Mouse (Mus musculus) forebrain, embryonic 16.5 days (tissue): Measurements from ENCODE around the gene Vdr. TPM values are rescaled to one million over a fixed set of nuclear protein-coding genes. Genes with fewer than 3 reads are reported as not detected.

Experiments used
- ATAC-seq: fragments of 200-750 bp; cut with Nextera tagmentation; 2 replicates; pipeline ENCODE4 v1.8.0; 2017; ENCODE audit warnings: mild to moderate bottlenecking, moderate library complexity
- H3K27ac ChIP-seq: fragments of 300-500 bp; sonication (generic); 2 replicates; pipeline ENCODE4 v1.5.1; 2014; ENCODE audit warnings: low read length, control low read depth
- H3K27me3 ChIP-seq: fragments of 300-500 bp; sonication (generic); replicated peaks from 2 replicates; pipeline ENCODE4 v1.6.1; 2014; ENCODE audit warnings: low read length; ENCODE audit not compliant: control insufficient read depth, insufficient read depth
- H3K36me3 ChIP-seq: fragments of 300-500 bp; sonication (generic); 2 replicates; pipeline ENCODE4 v1.6.1; 2014; ENCODE audit not compliant: control insufficient read depth, insufficient read depth
- H3K4me1 ChIP-seq: fragments of 300-500 bp; sonication (generic); replicated peaks from 2 replicates; pipeline ENCODE4 v1.6.1; 2014; ENCODE audit warnings: low read length; ENCODE audit not compliant: control insufficient read depth, insufficient read depth
- H3K4me2 ChIP-seq: fragments of 300-500 bp; sonication (generic); 2 replicates; pipeline ENCODE4 v1.6.1; 2014; ENCODE audit warnings: mild to moderate bottlenecking, low read length, control low read depth
- H3K4me3 ChIP-seq: fragments of 300-500 bp; sonication (generic); replicated peaks from 2 replicates; pipeline ENCODE4 v1.5.1; 2014; ENCODE audit warnings: mild to moderate bottlenecking, low read length, control low read depth
- H3K9ac ChIP-seq: fragments of 300-500 bp; sonication (generic); replicated peaks from 2 replicates; pipeline ENCODE4 v1.6.1; 2014; ENCODE audit warnings: low read depth, low read length, control low read depth
- H3K9me3 ChIP-seq: fragments of 300-500 bp; sonication (generic); 2 replicates; pipeline ENCODE4 v1.6.1; 2016; ENCODE audit warnings: low read length; ENCODE audit not compliant: control insufficient read depth
- WGBS: fragments of 180-500 bp; shearing (Covaris S2); extraction: QIAGEN DNeasy Blood & Tissue Kit; methylation state at CpG from one replicate; pipeline ENCODE4 v1.1.7; 2014; 5-methylcytosine and 5-hydroxymethylcytosine counted together
- polyA plus RNA-seq: library from polyadenylated mRNA; unstranded; fragments of >200 nt; fragmentation: Nextera tagmentation; extraction: Ambion mirVana; gene quantifications from 2 replicates; pipeline ENCODE4 v1.2.1, GENCODE M21; 2015

Vdr gene
- polyA plus RNA-seq, 1 experiment from 2014 or later: not detected

DNA sequence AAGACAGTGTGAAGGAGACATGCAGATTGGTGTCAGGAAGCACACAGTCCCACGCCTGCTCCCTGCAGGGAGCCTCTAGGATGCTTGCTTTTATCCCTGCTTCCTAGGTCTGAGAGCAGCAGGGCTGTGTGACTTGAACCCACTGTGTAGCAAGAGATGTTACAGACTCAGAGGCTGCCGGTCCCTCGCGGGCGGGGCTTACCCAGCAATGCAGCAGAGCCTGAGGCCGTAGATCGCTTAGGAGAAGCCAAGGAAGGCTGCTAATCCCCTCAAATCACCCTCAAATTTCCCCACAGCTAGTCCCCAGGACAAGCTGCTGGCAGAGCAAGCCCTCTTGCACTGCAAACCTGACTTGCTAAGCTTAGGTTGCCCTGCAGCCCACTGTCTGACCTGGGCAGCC, 38.3 kb upstream of the Vdr start:
- no peak overlapping the region for H3K27ac ChIP-seq
- H3K36me3 ChIP-seq: no peaks in the 10 kb centered on the region
- no peak overlapping the region for H3K9ac ChIP-seq
- WGBS: 24% methylated on average over 7 of the region's 7 CpGs
- H3K9me3 ChIP-seq: no peaks in the 10 kb centered on the region
- ATAC-seq: no peak
- peaks cover 2% of the 10 kb centered on the region; the same call in 1 of the 2 replicates for H3K4me1 ChIP-seq
- H3K27me3 ChIP-seq: no peaks in the 10 kb centered on the region
- no peak overlapping the region for H3K4me2 ChIP-seq
- no peak overlapping the region for H3K4me3 ChIP-seq

DNA sequence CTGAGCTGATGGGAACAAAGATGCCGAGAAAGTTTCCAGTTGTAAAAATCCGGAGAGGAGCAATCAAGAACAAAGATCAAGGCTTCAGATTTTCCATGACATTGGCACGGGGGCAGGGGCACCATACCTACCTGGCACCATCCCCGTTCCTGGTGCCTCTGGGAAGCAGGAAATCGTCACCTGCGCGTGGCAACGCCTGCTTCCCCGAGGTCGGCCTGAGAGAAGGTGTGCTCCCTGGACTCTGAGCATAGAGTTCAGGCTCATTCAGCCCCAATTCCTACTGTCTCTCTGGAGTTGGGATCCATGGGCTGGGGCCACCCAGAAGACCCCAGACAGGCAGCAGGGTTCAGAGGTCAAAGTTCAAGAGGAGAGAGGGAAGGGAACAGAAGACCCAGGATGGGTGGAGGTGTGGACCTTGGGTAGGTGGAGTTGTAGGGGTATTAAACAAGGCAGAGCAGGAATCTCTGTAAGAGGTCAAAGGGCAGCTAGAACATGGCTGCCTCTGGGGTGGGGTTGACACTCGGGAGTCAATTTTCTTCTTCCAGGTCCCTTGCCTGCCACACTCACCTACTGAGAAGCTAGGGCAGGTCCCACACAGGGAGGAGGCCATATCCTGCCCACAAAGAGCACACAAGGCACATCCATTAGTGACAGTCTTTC, 35.4 kb upstream of the Vdr start:
- Histone ChIP-seq H3K4me3 (no peak overlapping the region), H3K27ac (no peak overlapping the region), H3K4me2 (no peak overlapping the region), H3K4me1 (no peaks in the 10 kb centered on the region), H3K36me3 (no peaks in the 10 kb centered on the region), H3K9me3 (no peaks in the 10 kb centered on the region), H3K27me3 (no peaks in the 10 kb centered on the region), H3K9ac (no peak overlapping the region)
- ATAC-seq: no peak
- 79% methylated on average over 11 of the region's 11 CpGs for WGBS

DNA sequence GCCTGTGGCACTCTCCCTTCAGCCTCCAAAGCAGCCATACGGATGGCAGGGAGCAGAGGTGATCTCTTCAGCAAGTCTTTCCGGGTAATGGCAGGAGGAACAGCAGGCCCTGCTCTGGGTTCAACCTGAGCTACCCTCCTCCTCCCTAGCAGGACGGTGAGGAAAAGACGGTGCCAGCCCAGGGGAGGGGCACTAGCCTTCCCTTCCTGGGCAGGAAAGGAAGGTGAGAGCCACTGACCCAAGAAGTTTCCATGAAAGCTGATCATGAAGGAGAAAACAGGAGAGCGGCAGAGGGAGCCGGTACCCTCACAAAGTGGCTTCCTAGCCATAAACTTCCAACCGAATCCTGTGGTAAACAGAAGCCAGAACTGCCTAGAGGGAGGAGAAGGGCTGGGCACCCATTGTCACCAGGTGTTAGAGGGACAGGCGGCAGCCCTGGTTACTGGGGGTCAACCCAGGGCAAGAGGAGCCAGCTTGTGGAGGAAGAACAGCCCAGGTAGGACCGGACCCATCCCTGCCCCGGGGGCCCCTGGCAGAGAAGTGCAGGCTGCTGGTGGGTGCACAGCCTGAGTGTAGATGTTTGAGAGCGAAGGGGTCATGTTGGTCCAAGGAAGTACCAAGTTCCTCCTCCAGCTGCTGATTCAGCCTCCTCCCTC, 34.6 kb upstream of the Vdr start:
- WGBS: 89% methylated on average over 11 of the region's 11 CpGs
- Histone ChIP-seq H3K27ac (no peak overlapping the region), H3K4me3 (no peak overlapping the region), H3K9ac (no peak overlapping the region), H3K9me3 (no peaks in the 10 kb centered on the region), H3K4me1 (no peaks in the 10 kb centered on the region), H3K36me3 (no peaks in the 10 kb centered on the region), H3K27me3 (no peaks in the 10 kb centered on the region), H3K4me2 (no peak overlapping the region)
- ATAC-seq: no peak

DNA sequence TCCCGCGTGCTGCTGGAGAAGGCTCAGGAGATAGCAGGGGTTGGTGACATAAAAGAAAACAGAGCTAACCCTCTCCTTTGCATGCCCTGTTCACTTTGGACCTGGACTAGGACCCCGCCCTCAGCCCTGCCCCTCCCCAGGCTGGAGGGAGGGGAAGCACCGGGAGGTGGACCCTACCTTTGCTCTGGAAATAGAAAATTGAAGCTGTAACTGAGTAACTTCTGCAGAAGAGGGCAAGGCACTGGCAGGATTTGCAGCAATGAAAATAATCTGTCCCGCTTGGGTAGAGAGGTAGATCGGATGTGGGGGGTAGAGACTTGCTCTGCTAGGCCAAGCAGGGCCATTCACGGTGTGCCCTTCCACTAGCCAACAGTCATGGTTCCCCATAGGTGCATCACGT, 32.9 kb upstream of the Vdr start:
- WGBS: 92% methylated on average over 8 of the region's 8 CpGs
- no peaks in the 10 kb centered on the region for H3K9me3 ChIP-seq
- H3K27ac ChIP-seq: no peak overlapping the region
- no peaks in the 10 kb centered on the region for H3K27me3 ChIP-seq
- no peak overlapping the region for H3K9ac ChIP-seq
- H3K4me2 ChIP-seq: no peak overlapping the region
- no peaks in the 10 kb centered on the region for H3K4me1 ChIP-seq
- no peaks in the 10 kb centered on the region for H3K36me3 ChIP-seq
- no peak overlapping the region for H3K4me3 ChIP-seq
- no peak for ATAC-seq

DNA sequence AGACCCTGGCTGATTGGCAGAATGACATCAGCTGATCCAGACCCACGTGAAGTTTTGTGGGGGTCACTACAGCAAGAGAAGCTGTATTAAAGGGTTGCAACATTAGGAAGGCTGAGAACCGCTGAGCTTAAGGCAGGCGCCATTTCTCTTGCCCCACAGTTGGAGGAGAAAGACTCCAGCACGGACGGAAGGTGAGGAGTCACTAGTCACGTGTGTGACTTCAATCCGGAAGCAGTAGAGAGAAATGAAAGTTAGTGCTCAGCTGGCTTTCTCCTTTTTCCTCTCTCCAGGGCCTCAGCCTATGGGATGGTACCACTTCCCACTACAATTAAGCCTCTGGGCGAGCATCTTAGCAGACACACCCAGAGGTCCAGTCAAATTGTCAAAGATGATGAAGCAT, 32.1 kb upstream of the Vdr start:
- no peak overlapping the region for H3K9ac ChIP-seq
- ATAC-seq: no peak
- no peaks in the 10 kb centered on the region for H3K9me3 ChIP-seq
- WGBS: 88% methylated on average over 8 of the region's 8 CpGs
- H3K4me1 ChIP-seq: no peaks in the 10 kb centered on the region
- no peaks in the 10 kb centered on the region for H3K27me3 ChIP-seq
- H3K36me3 ChIP-seq: no peaks in the 10 kb centered on the region
- no peak overlapping the region for H3K4me3 ChIP-seq
- H3K27ac ChIP-seq: no peak overlapping the region
- no peak overlapping the region for H3K4me2 ChIP-seq

DNA sequence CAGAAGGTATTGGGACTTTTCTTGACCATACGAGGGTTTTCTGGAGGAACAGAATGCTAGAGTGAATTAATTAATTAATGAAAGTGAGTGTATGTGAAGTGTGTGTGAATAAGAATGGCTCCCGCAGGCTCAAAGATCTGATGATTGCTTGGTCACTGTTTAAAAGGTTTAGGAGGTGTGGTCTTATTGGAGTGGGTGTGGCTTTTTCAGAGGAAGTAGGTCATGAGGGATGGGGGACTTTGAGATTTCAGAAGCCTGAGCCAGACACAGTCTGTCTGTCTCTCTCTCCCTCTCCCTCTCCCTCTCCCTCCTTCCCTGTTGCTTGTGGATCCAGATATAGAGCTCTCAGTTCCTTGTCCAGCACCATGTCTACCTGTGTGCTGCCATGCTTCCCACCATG, 30.9 kb upstream of the Vdr start:
- Histone ChIP-seq H3K36me3 (no peaks in the 10 kb centered on the region), H3K4me2 (no peak overlapping the region), H3K4me3 (no peak overlapping the region), H3K4me1 (no peaks in the 10 kb centered on the region), H3K9me3 (no peaks in the 10 kb centered on the region), H3K27ac (no peak overlapping the region), H3K9ac (no peak overlapping the region), H3K27me3 (no peaks in the 10 kb centered on the region)
- 77% methylated on average over 2 of the region's 2 CpGs for WGBS
- ATAC-seq: no peak

DNA sequence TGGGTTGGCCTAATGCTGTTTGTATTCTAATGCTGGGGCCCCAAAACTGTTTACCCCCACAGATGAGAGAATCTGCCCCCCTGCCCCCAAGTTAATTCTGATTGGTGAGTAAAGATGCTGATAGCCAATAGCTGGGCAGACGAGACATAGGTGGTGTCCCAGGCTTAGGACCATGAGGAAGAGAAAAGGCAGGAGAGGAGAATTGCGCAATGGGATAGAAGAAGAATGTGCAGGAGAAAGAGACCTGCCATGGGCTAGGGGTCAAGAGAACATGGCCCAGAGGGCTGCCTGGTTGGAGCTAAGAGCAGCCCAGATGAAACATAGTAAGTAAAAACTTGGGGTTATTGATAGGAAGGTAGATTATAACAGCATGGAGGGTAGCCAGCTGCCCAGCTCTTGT, 29.7 kb upstream of the Vdr start:
- Histone ChIP-seq H3K36me3 (no peaks in the 10 kb centered on the region), H3K4me3 (no peak overlapping the region), H3K9ac (no peak overlapping the region), H3K4me2 (no peak overlapping the region), H3K27me3 (no peaks in the 10 kb centered on the region), H3K4me1 (no peaks in the 10 kb centered on the region), H3K27ac (no peak overlapping the region), H3K9me3 (no peaks in the 10 kb centered on the region)
- ATAC-seq: no peak
- 82% methylated on average over 2 of the region's 2 CpGs for WGBS

DNA sequence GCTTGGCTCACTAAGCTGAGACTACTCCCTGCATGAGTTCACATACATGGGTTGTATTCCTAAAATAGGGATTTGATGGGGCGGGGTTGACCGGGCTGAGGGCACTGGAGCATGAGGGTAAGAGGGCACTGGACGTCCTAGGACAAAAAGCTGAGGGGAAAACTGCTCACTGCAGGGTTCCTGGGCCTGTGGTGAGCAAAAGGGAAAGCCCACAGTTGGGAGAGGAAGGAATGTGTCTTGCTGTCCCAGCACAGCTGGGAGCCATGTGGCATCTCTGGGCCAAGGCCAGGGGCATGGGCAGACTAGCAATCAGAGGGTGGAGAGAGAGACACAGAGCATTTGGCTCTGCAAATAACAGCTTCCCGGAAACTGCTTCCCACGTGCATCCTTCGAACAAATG, 28.1 kb upstream of the Vdr start:
- WGBS: 51% methylated on average over 6 of the region's 6 CpGs
- no peak for ATAC-seq
- H3K4me1 ChIP-seq: no peaks in the 10 kb centered on the region
- H3K27me3 ChIP-seq: no peaks in the 10 kb centered on the region
- H3K4me3 ChIP-seq: no peak overlapping the region
- no peaks in the 10 kb centered on the region for H3K9me3 ChIP-seq
- no peak overlapping the region for H3K27ac ChIP-seq
- no peaks in the 10 kb centered on the region for H3K36me3 ChIP-seq
- H3K9ac ChIP-seq: no peak overlapping the region
- no peak overlapping the region for H3K4me2 ChIP-seq

DNA sequence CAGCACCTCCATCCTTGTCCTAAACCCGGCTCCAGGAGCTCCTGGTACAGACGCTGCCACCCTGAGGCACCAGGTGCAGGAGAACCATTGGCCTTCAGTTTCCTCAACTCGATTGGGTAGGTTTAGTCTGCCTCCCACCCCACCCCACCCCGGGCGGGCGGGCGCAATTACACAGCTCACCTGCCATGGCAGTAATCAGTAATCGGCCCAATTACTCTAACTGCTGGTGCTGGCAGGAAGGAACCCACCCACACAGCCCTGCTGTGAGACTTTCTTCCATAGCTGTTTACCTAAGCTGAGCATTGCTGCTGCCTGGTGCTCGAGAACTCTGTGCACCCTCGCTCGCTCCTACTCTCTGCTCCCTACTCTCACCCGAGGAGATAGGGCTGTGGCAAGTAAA, 22.0 kb upstream of the Vdr start:
- no peak for ATAC-seq
- Histone ChIP-seq H3K27ac (no peak overlapping the region), H3K27me3 (no peaks in the 10 kb centered on the region), H3K4me1 (no peaks in the 10 kb centered on the region), H3K9me3 (no peaks in the 10 kb centered on the region), H3K36me3 (no peaks in the 10 kb centered on the region), H3K4me3 (no peak overlapping the region), H3K9ac (no peak overlapping the region), H3K4me2 (no peak overlapping the region)
- WGBS: 93% methylated on average over 12 of the region's 12 CpGs
